Mouse (Mus musculus): Measurements from ENCODE around the gene Magohb.
A peak's percentile ranks its signal among the peaks of the same experiment; 100 is the strongest.
"Not testable (repeated sequence)": the region's sequence is repeated elsewhere in the genome, so short reads cannot be mapped to it uniquely, and the experiment has no call there.

The Magohb gene

DNA sequence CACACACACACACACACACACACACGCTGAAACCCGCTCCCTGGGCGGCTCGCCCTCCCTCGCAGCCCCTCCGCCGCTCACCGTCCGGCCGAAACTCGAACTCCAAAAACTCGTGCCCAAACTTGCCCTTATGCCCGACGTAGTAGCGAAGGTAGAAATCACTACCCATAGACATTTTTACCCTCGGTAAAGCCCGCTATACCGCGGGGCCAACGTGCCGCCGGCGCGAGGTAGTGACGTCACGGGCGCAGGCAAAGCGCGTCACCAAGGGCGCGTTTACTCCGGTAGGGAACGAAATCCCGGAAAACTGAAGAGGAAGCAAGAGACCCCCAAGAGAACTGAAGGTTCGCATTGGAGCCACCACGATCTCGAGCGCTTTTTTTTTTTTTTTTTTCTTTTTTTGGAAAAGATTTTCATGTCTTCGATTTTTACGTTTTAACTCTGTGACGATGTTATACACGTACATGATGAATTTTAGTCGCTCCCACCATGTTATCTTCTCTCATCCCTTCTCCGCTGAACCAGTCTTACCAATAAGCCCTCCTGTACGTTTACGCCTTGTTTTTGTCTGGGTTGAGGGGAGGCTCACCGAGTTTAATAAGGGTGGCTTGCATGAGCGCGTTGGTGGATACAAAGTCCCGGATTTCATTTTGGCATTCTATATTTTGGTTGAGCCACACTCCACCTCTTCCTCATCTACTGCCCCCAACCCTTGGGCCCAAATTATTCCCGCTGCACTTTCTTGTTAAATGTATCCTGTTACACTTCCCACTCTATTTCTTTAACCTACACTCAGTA, at the start of gene Magohb:
Gene Magohb, minus strand, starts transcription at position 254 of the 798 bp plus-strand sequence.
- peak; percentile 93 for DNase-seq (ENCODE audit: low spot score)

DNA sequence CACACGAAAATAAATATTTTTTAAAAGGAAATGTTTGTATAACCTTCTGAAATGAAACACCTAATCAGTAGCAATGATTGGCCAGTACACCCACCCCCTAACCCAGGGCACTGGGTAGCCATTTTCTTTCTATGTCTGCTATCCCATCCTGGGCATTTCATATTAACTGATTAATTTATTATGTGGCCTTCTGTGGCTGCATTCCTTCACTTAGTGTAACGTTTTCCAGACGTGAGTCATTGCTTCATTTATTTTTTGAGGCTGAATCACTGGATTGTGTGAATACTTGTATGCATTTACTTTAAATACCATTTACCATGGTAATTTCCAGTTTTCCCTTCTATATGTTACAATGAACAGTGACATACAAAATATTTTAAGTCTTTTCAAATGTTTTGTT, 47.0 kb upstream of the Magohb start:
- no peak for DNase-seq (ENCODE audit: low spot score)

DNA sequence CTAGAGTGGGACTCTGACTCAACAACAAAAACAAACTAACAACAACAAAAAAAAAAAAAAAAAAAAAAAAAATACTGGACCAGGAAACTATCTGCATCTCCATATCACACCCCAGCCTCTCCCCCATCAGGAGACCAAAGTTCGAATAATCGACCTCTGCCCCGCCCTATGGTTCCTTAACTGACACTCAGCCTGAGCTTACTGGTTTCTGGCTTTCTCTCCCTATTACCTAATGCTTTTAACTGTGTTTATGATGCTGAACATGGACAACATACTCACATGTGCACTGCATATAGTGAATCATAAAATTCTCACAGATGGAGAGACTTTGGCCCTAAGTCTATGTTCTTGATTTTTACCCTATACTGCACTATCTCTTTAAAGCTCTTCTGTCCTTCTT, 46.3 kb upstream of the Magohb start:
- no peak for DNase-seq (ENCODE audit: low spot score)

DNA sequence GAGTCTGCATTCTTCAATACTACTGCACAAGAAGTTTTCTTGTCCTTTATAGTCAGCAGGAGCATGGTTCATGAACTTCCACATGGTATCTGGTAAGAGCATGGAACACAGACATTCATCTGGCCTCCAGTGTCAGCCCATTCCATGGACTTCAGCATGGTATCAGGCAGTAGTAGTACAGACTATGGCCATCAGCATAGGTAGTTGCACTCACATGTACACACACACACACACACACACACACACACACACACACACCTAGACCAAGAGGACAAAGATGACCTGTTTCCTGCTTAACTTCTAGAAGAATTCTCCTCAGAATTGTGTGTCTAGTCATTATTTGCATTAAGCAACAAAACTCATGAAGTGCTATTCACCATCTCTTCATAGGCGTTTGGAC, 45.7 kb upstream of the Magohb start:
- DNase-seq (ENCODE audit: low spot score) = no peak

DNA sequence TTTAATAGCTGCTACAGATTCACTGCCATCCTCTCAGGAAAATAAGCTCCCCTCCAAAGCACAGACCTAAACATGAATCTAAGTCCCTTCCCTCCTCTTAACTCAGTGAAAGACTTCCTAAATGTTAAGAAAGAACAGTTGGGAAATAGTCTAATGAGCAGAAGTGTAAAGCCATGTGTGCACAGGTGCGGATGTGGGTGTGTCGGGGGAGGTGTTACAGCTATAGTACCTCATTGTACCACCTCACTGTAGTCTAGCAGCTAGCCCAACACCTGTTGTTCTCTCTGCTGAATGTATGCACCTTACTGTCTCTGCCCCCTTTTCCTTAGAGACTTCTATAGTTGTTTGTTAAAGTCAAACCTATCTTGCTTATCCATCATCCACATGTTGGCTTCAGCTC, 34.0 kb upstream of the Magohb start:
- DNase-seq (ENCODE audit: low spot score) = no peak

DNA sequence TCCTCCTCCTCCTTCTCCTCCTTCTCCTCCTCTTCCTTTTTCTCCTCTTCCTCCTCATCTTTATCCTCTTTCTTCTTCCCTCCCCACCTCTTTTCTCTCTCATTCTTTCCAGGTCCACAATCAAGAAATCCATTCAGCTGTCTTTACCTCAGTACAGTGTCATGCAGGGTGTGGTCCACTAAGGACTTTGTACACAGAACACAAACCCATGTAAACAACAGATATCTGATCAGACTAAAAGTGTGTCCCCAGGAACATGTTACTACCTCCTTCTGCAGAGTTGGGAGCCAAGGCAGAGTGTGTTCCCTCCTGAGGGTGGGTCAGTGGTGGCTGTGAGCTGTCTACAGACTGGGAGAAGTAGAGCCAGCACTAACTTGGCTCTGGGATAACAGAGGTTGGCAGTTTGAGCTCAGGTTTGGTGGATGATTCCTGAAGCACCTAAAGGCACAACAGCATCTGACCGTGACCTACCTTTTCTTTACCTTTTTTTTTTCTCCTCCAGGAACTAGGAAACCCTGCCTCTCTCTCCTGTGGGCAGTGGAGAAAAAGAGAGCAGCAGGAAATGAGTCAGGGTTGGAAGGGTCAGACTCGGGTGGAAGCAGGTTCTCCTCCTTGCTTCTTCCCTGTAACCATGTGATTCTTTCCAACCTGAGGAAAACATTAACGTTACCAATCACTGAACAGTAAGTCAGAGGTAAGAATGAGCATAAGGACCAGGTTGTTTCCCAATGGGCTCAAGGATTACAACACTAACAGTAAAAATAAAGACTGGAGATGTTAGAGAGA, 29.0 kb upstream of the Magohb start:
- DNase-seq (ENCODE audit: low spot score) = no peak

DNA sequence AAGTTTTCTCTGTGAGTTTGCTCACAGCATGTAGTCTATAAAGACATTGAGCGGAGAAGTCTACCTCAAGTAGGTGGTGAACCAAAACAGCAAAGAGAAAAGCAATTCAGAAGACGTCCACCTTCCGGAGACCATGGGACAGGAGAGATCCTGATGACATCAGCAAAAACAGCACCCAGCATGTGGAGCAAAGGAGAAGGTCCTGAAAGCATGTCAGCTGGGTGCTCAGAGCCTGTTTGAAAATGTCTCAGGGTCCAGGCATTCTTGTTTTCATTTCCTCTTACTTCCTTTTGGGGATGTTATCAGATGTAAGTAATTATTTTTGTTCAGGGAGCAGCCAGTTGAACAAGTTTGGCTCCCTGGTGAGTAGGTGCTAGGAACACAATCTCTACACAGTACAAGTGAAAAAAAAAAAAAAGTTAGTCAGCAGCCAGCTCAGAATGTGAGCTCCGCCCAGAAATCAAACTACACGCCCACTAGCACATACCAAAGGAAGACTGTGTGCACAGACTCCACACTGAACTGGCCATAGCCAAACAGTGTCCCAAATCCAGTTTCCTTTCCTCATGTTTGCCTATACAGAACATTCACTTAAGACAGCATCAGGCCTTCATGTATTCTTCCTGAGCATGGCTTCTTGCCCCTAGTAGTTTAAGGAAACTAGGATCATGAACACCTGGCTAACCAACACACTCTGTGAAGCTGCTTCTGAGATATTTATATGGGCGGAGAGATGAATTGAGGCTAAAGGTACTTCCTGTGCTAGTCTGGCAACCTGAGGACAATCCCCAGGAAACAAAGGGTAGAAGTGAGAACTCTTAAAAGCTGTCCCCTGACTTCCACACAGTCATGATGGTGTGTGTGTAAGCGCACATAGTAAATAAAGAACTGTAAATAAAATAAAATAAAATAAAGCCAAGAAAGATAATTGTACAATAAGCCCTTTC, 23.4 kb upstream of the Magohb start:
- DNase-seq (ENCODE audit: low spot score) = no peak

DNA sequence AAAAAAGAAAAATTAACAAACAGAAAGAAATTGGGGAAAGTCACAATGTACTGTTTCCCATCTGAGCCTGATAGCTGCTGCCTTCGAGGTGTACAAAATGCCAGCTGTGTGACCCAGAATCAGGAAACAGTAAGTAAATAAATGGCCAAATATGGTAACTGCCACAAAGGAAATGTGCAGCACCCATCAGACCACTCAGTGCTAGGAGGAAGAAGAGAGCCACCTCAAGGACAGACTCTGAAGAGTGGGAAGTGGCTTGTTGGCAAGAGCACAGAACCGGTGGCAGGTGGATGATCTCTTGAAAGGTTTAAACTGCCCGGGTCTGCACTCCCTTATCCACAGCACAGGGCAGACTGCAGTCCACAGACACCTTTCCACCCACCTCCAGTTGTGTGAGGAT, 15.0 kb upstream of the Magohb start:
- no peak for DNase-seq (ENCODE audit: low spot score)

DNA sequence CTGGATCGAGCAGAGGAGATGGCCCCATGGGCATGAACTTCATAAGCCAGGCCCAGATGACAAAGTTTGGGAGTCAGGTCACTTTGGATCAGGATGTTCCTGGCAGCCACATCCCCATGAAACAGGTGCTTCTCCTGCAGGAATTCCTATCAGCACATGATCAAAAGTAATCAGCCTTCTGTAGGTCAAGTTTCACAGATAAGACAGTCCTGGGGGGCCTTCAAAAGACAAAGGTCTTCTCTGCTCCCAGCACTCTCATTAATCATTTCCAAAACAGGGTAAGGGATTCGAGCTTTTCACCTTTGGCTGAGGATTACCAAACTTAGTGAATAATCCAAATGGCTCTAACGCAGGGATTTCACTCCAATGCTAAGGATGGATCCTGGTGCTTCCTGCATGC, 11.7 kb upstream of the Magohb start:
- no peak for DNase-seq (ENCODE audit: low spot score)

DNA sequence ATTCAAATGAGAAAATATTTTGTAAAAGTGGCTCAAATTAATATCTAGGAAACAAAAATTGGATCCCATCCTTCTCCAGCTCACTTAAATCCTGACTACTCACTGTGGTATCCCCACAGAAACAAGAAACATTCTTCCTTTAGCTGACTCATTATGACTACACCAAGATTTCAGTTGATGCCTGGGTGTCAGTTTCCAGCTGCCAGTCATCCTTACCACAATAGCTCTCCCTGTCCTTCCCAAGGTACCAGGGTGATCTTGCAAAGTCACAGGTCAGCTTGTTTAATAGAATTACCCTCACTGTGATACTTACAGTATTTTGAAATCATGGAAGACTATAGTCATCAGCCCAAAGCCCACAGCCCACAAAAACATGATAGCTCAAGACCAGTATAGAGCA, 5.5 kb upstream of the Magohb start:
- DNase-seq (ENCODE audit: low spot score) = no peak

DNA sequence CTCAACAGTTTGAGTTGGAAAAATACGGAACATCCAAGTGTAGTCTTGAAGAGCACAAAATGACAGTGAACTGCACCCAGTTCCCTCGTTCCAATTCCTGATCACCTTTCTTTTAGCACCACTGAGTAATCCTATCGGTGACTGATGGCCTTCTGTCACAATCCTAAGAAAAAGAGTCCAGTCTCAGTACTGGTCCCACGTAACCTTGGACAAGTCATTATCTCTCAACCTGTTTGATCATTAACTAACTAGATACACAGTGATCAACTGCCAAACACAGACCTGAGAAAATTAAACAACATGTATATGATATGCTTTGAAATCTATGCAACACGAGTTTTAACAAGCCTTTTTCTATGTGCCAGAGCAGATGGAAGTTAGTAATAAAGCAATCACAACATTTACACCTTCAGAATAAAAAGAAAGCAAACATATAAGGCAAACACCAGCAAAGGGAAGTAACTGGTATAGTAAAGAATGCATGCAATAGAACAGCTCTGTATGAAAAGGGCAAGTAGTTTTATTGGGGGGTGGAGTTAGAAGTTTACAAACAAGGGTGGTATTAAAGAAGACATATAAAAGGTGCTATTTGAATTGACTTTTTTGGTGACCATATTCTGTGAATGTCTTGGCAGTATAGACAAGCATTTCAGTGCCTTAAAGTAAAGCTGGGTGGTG, 1.5 kb upstream of the Magohb start:
- DNase-seq (ENCODE audit: low spot score) = no peak

DNA sequence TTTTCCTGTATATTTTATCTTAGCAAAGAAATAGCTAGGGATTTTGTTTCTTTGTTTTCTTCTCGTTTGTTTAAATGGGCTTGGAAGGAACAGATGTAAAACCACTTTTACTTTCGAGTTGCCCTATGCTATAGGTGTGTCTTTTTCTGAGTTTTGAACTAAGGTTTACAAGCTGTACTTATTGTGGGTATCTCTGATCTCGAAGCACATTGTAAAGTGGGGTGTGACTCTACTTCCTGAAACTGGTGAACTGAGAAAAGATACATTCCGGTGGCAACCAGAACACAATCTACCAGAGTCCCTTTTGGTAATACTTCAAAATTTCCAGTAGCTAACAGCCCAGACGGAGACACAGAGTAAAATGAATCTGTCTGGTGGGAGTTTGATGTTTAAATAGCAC, 872 bp upstream of the Magohb start:
- DNase-seq (ENCODE audit: low spot score) = no peak

DNA sequence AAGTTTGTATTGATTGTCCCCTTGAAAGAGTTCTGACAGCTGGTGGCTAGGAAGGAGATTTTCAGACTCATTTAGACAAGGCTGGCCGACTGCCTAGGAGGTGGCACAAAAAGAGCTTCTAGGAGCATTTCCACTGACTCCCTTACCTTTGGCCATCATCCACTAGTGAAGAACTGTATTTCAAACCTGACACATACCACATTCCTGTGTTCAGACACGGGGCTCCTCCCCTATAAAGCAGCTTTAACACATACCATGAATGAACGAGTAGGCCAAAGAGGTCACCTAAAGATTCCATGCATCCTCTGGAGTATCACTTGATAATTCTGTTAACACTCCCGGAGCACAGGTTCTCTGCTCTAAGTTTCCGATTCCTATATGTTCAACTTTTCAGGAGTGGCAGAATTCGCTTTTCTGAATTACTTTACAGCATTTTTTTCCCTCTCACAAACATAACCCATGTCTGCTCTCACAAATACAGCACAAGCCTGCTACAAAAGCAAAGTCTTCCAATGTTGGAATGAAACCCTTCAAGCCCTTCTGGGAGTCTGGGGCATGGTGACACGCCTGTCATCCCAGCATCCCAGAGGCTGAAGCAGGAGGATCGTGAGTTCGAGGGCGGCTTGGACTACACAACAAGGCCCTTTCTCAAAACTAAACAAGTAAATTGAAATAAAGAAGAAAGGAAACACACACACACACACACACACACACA, 611 bp downstream of the Magohb start:
- DNase-seq (ENCODE audit: low spot score) = no peak

DNA sequence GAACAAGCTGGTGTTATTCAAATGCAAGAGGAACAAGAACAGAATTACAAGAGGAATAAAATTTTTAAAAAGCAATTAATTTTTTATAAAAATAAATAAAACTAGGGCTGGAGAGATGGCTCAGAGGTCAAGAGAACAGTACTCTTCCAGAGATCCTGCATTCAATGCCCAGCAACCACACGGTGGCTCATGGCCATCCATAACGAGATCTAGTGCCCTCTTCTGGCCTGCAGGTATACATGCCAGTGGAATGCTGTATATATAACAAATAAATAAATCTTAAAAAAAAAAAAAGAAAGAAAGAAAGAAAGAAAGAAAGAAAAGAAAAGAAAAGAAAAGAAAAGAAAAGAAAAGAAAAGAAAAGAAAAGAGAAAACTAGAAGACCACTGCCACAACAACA, 2.6 kb downstream of the Magohb start:
- DNase-seq (ENCODE audit: low spot score) = no peak

DNA sequence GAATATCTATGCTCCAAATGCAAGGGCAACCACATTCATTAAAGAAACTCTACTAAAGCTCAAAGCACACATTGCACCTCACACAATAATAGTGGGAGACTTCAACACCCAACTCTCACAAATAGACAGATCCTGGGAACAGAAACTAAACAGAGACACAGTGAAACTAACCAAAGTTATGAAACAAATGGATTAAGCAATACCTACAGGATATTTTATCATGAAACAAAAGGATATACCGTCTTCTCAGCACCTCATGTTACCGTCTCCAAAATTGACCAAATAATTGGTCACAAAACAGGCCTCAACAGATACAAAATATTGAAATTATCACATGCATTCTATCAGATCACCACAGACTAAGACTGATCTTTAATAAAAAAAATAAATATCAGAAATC, 14.9 kb downstream of the Magohb start:
- not testable (repeated sequence) for DNase-seq (ENCODE audit: low spot score)

DNA sequence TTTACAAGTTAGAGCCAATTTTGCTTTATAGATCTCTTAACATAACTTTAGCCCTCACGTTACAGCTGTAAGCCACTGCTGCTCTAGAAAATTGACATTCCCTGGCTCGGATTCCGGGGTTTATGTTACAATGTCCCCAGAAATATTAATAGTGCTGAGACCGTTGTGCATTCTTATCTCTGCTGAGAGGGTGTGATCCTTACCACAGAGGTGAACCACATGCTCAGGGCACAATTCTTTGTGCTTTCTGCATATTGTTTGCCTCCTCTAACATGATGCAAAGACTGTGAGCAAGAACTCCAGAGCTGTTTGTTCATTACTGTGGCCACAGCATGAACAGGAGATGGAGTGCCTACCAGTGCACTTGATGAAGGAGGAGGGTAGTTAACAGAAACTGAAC, 16.4 kb downstream of the Magohb start:
- DNase-seq (ENCODE audit: low spot score) = no peak

DNA sequence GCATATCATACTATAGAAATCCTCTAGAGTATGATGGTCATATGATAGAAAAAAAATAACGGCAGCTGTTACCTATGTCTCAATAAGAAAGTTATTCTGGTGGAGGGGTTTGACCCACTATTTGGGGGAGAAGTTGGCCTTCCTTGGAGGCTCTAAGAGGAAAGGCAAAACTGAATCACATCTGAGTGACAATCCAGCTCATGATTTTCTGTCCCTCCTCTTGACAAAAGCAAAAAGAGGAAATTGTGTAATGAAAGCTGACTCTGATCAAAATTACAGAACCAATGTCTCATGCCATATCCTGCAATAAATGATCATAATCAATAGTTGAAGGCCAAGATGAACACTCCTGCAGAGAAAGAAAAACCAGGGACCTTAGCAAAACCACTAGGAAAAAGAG, 20.7 kb downstream of the Magohb start:
- no peak for DNase-seq (ENCODE audit: low spot score)

DNA sequence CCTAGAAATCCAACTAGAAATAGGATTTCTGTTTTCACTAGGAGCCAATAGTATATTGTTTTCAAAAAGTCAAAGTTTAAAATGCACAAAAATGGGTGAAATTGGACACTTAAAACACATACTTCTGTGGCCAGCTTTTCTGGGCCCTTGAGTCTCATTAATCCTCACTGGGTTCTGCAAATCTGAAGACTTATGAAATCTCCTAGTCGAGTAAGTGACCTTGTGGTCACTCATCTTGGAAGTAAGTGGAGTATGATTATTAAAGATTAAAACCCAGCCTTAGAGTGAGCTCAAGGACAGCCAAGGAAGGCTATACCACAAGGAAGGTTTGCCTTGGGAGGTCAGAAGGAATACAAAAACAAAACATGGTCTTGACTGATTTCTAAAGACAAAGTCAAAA, 22.7 kb downstream of the Magohb start:
- DNase-seq (ENCODE audit: low spot score) = no peak

DNA sequence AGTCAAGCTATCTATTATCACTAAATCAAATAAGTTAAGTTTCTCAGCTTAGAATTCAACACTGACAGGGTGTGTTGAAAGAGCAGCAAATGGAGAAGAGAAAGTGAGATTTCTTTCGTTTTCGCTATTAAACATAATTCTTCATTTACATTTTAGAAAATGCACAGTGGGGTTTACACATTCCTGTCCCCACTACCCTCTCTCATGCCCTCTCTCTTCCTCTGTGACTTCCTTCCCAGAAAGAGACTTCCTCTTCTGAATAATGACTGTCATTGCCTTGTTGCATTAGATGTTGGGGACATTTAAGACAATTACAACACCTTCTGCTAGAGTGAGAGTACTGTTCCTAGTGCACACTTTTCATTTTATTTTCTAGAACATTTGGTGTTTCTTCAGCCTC, 23.4 kb downstream of the Magohb start:
- no peak for DNase-seq (ENCODE audit: low spot score)

DNA sequence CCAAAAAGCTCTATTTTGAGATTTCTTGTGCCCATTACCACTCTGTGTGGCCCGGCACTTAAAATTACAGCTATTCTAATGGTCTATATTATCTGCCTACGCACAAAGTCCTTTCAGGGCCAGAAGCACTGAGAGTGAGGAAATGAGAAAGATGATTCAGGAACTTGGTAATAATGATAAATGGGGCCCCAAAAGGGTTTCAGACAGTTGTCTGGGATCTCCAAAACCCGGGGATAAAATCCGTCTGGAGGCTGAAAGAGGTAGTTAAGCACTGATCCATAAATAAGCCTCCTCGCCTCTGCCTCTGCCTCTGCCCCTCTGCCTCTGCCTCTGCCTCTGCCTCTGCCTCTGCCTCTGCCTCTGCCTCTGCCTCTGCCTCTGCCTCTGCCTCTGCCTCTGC, 28.9 kb downstream of the Magohb start:
- DNase-seq (ENCODE audit: low spot score) = no peak

DNA sequence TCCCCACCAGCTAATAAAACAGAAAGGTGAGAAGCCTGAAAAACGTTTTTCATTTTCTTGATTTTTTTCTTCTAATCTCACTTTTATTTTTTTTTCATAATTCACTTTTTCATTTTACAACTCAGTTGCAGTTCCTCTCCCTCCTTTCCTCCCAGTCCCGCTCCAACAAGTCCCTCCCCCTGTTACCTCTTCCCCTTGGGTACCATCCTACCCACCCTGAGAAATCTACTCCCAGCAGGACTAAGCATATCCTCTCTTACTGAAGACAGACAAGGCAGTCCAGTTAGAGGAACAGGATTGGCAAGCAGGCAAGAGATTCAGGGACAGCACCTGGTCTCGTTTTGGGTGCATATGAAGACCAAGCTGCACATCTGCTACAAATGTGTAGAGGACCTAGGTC, 30.3 kb downstream of the Magohb start:
- no peak for DNase-seq (ENCODE audit: low spot score)

Measured in ovary, postnatal 10 days (tissue).